Comparison of ENCODE assay signal across 13 mouse cellular contexts in genomic region chr12:104923948-104924388, GRCm38 (mm10). TPM values are rescaled to one million over a fixed set of nuclear protein-coding genes. Genes with fewer than 3 reads are reported as not detected.
DNase-seq lines count a peak whose midpoint lies in the region; ATAC-seq and TF ChIP-seq lines count a peak whose summit lies in the region.
"Had no signal": no experiment of that assay in that cellular context is flagged by ENCODE, and none has a peak within 500 bp of the region (broad histone marks: within the 10 kb centered on the region; RNA-seq: fewer than 3 reads in every experiment).

No protein-coding gene starts in this region.

- no peaks in the 10 kb centered on the region for H3K9me3 ChIP-seq in hindbrain, embryonic 12.5 days (replicated peaks)
- 0 out of 2 replicates have a peak, but pooled peaks cover 2% of the 10 kb centered on the region for H3K9me3 ChIP-seq in hindbrain, embryonic 10.5 days
- H3K9me3 ChIP-seq in limb, embryonic 12.5 days, result no peaks in the 10 kb centered on the region
- H3K9me3 ChIP-seq: midbrain, embryonic 13.5 days had no signal

- H3K4me1 ChIP-seq in hindbrain, embryonic 12.5 days, result peaks cover 19% of the 10 kb centered on the region
- peaks cover 48% of the 10 kb centered on the region for H3K4me1 ChIP-seq in hindbrain, embryonic 10.5 days (replicated peaks)
- H3K4me1 ChIP-seq in embryonic fibroblast, embryonic 13.5 days (ENCODE audit: control insufficient read depth, insufficient read depth, low read length), result peaks cover 5% of the 10 kb centered on the region; the same call in 1 of the 2 replicates
- peaks cover 35% of the 10 kb centered on the region for H3K4me1 ChIP-seq in limb, embryonic 12.5 days (replicated peaks)

- TF ChIP-seq CTCF in embryonic fibroblast, embryonic 13.5 days (IDR thresholded peaks at IDR 0.05; ENCODE audit: borderline replicate concordance, insufficient read depth, low read length), result no peak

- H3K27me3 ChIP-seq in hindbrain, embryonic 12.5 days, result peaks cover 4% of the 10 kb centered on the region; the same call in 1 of the 2 replicates
- peaks cover 4% of the 10 kb centered on the region; the same call in 1 of the 2 replicates for H3K27me3 ChIP-seq in hindbrain, embryonic 10.5 days (ENCODE audit: insufficient read depth, poor library complexity, severe bottlenecking)
- 0 out of 2 replicates have a peak, but pooled peaks cover 5% of the 10 kb centered on the region for H3K27me3 ChIP-seq in limb, embryonic 12.5 days
- H3K27me3 ChIP-seq: midbrain, embryonic 13.5 days had no signal

- H3K4me2 ChIP-seq in hindbrain, embryonic 12.5 days (replicated peaks), result no peak overlapping the region
- H3K4me2 ChIP-seq in limb, embryonic 12.5 days, result peak overlapping the region; percentile 37
- H3K4me2 ChIP-seq: midbrain, embryonic 13.5 days had no signal

- H3K27ac ChIP-seq in hindbrain, embryonic 12.5 days, result peak overlapping the region; percentile 2; the same call in 1 of the 2 replicates
- H3K27ac ChIP-seq in hindbrain, embryonic 10.5 days, result no peak overlapping the region
- peak overlapping the region; percentile 31 for H3K27ac ChIP-seq in embryonic fibroblast, embryonic 13.5 days (ENCODE audit: insufficient read depth, low read length)
- peak overlapping the region; percentile 90 for H3K27ac ChIP-seq in limb, embryonic 12.5 days

- H3K9ac ChIP-seq in hindbrain, embryonic 12.5 days, result no peak overlapping the region
- H3K9ac ChIP-seq in limb, embryonic 12.5 days (replicated peaks), result no peak overlapping the region
- H3K9ac ChIP-seq: midbrain, embryonic 13.5 days had no signal

- TF ChIP-seq POLR2A in embryonic fibroblast, embryonic 13.5 days (IDR thresholded peaks at IDR 0.05; ENCODE audit: low read depth, low read length), result no peak

- 57% methylated on average over 19 of the region's 19 CpGs for WGBS in hindbrain, embryonic 12.5 days
- 76% methylated on average over 19 of the region's 19 CpGs for WGBS in hindbrain, embryonic 10.5 days
- WGBS in limb, embryonic 12.5 days, result 16% methylated on average over 19 of the region's 19 CpGs

- H3K4me3 ChIP-seq in hindbrain, embryonic 12.5 days, result no peak overlapping the region
- no peak overlapping the region for H3K4me3 ChIP-seq in hindbrain, embryonic 10.5 days
- H3K4me3 ChIP-seq in embryonic fibroblast, embryonic 13.5 days (ENCODE audit: insufficient read depth, low read length), result no peak overlapping the region
- no peak overlapping the region for H3K4me3 ChIP-seq in limb, embryonic 12.5 days (replicated peaks)
- H3K4me3 ChIP-seq: midbrain, embryonic 13.5 days had no signal

- DNase-seq in hindbrain, embryonic 10.5 days (ENCODE audit: low spot score), result no peak
- DNase-seq in adipocyte (ENCODE audit: low spot score), result peak; percentile 18
- DNase-seq in left cerebral cortex, adult 11 months (ENCODE audit: low spot score), result no peak
- DNase-seq: cerebellum, adult 2 months; liver had no signal

- no peak for ATAC-seq in hindbrain, embryonic 12.5 days (ENCODE audit: low FRiP score)
- ATAC-seq in limb, embryonic 12.5 days (ENCODE audit: insufficient number of reproducible peaks, insufficient read depth, low FRiP score, low TSS enrichment, low read depth), result no peak
- ATAC-seq in granulocyte monocyte progenitor cell, adult 5-6 weeks (replicated peaks; ENCODE audit: poor library complexity, severe bottlenecking), result no peak; the same call in 1 of the 2 replicates
- ATAC-seq in CD4-positive, CD25-positive, alpha-beta regulatory T cell, adult 4 months, result no peak
- ATAC-seq: forebrain, embryonic 16.5 days; midbrain, embryonic 13.5 days had no signal

- H3K36me3 ChIP-seq in hindbrain, embryonic 12.5 days, result no peaks in the 10 kb centered on the region
- no peaks in the 10 kb centered on the region for H3K36me3 ChIP-seq in hindbrain, embryonic 10.5 days
- no peaks in the 10 kb centered on the region for H3K36me3 ChIP-seq in limb, embryonic 12.5 days
- H3K36me3 ChIP-seq: midbrain, embryonic 13.5 days had no signal

RNA-seq across cellular contexts. Expression of gene Clmn, which starts 59.1 kb away (rescaled TPM):
- 2.8 and 4.1 TPM in 2 replicates for polyA plus RNA-seq in hindbrain, embryonic 12.5 days (2016; fragmentation: Nextera tagmentation; extraction: Ambion mirVana)
- polyA plus RNA-seq in hindbrain, embryonic 10.5 days (2016; fragmentation: Nextera tagmentation; extraction: Ambion mirVana), result 2.4 and 2.7 TPM in 2 replicates
- polyA plus RNA-seq in embryonic fibroblast, embryonic 13.5 days (2011; ENCODE audit: insufficient read length, low read depth, missing spikeins), result 6.4 and 8.5 TPM in 2 replicates
- 4.8 and 5.2 TPM in 2 replicates for polyA plus RNA-seq in limb, embryonic 12.5 days (2016; fragmentation: Nextera tagmentation; extraction: Ambion mirVana)
- total RNA-seq in granulocyte monocyte progenitor cell, adult 5-6 weeks (2014; fragmentation: Nextera tagmentation), result 0.84 TPM in 1 of 2 replicates, not detected in the other
- not detected in 2 replicates for total RNA-seq in granulocyte monocyte progenitor cell, adult 5-6 weeks (2017)
- polyA plus RNA-seq in CD4-positive, CD25-positive, alpha-beta regulatory T cell, adult 4 months (2017; shearing (Covaris generic)), result not detected
- total RNA-seq: CH12.LX had no signal
